Mouse (Mus musculus) layer of hippocampus, postnatal 36 days (tissue): ENCODE measurements at regions not wholly inside any gene's neighbourhood (a gene's known extent, or its start where the extent isn't known, plus 50 kb on each side); places are given as distances from the start of the nearest gene placed in this dataset.
A peak's percentile ranks its signal among the peaks of the same experiment; 100 is the strongest.

Experiments used
- DNase-seq, 2 experiments: peaks; one replicate each; pipeline ENCODE4 v3.0.0; 2022

DNA sequence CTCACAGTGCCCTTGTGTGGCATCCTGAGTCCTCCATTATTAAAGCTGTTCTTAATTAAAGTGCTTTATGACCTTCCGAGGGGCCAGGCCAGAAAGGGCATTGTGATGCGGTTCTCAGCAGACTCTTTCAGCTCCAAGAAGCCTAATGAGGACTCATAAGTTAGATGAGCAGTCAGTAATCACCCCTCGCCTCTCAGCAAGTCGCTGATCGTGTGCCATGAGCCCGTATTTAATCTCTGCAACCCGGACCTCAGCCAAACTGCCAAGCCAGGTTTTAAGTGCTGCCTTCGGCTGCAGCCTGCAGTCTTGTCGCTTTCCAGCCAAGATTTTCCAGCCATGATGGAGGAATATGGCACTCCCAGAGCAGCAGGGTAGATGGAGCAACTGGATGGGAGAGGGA is 56.1 kb upstream of the Rbfox1 start:
- no peak for DNase-seq

DNA sequence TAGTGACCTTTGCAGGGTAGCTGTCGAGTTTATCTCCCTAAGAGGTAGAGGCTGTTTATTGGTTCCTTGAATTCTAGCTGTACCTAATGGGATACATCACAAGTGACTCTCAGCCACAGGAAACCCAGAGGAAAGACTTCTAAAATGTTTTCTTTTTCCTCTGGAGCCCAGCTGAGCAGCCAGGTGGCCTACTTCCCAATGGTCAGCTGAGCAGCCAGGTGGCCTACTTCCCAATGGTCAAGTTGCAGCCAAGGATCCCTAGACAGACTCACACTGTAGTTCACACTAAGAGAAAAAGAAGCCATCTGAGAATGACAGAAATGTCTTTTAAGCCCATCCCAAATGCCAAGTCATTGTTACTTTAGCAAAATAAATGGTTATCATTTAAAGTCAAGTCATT is 61.8 kb upstream of the Rbfox1 start:
- DNase-seq = no peak

DNA sequence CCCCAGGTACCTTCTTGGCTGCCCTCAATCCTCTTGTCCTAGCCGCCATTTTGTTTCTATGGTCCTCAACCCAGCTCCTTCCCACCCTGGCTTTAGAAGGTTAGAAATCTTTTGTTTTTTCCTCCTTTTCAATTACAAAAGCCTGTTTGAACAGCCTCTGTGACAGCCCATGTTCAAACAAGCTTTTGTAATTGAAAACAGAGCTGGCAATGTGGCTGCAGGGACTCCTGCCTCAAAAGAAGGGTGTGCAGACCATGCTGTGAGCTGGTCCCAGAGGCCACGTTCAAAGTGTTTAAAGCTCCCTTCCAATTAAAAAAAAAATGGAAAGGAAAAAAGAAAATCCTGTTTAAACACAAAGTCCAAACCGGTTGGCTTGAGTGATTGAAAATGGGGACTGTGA is 68.0 kb upstream of the Rbfox1 start:
- DNase-seq = no peak

DNA sequence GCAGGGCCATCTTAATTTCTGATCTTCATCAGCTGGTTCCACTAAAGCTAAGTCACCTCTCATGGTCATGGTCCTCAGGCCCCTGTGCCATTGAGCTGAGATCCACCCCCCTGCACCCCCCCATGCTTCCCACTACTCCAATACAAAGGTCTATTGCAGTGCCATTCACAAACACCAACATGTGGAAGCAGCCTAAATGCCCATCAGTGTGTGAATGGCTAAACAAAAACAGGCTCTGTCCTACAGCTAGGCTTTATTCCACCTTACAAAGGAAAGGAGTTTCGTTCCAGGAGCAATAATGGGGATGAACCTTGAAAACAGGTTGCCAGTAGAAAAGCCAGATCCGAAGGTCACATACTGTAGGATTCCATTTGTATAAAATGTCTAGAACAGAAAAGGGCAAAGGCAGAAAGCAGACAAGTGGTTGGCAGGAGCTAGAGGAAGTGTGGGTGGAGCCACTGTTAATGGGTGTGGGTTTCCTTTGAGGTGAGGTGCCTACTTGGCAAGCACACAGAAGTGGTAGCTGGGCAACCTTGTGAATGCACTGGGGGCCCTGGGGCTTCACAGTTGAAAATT is 72.8 kb upstream of the Rbfox1 start:
- no peak for DNase-seq

DNA sequence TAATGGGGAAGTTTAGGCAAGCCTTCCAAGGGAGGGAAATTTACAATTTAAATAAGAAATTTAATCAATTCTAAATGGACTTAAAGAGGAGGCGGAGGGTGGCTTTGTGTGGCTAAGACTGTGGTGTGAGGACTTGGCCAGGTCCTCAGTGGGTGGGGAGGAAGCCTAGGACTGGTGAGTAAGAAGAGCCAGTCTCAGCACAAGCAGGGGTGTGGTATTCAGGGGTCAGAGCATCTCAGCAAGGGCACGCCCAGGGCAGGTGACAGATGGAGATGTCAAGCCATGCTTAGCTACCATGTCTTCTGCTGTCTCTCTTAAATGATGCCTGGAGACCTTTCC is 73.5 kb upstream of the Rbfox1 start:
- DNase-seq = no peak

DNA sequence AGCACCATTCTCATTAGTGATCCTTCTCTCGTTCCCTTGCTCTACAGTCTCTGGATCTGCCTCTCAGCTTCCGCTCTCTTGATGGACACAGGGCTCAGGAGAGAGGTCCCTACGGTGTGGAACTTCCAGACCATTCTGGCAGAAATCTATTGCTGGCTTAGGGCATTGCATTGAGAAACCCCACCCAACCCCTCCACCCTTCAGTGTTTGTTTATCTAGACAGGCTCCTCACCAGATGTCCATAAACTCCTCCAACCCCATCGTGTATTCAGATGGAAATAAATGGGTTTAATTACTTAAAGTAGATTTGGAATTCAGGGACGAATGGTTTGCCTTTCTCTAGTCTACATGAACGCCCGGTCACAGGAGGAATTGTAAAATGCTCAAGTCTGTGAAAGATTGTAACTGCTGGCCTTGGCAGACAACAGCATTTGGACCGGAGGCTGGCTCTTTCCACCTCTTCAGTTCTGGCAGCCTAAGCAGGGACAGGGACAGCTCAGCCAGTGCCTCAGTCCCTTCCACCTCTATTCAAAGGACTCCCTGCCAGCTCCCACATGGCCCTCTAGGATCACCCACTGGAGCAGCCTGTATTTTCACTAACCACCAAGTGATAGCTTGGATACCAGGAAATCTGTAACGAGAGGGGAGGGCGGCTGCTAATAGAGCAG is 74.0 kb upstream of the Rbfox1 start:
- peak; percentile 8 to 22 for DNase-seq

DNA sequence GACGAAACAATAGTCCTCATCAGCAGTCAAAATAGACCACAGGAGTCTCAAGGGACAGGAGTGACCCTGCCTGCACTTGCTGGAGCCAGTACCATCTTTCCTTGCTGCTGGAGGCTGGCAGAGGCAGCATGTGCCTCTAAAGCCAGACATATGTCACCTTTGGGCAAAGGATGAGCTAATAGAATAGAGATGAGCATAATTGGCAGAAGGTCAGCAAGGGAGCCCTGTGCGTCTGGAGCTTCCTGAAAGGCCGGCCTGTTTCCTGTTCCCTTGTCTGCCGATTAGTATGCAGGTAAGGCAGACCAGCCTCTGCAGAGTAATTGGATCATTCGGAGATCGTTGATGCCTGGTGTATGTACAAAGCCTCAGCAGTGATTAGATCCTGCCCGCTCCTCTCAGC is 87.0 kb upstream of the Rbfox1 start:
- DNase-seq = no peak

DNA sequence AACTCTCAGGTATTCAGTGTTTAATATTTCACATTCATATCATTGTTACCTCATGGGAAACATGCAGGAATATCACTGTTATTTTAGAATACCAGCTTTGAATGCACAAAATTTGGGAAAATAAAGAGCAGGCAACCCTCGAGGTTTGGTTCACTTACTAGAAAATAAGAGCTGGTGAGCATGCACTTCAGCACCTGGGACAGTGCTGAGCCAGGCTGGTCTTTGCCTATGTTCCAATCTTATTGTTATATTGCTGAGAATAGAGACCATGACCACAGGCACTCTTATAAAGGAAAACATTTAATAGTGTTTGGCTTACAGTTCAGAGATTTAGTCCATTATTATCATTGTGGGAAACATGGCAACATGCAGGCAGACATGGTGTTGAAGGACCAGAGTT is 92.9 kb upstream of the Rbfox1 start:
- DNase-seq = no peak

DNA sequence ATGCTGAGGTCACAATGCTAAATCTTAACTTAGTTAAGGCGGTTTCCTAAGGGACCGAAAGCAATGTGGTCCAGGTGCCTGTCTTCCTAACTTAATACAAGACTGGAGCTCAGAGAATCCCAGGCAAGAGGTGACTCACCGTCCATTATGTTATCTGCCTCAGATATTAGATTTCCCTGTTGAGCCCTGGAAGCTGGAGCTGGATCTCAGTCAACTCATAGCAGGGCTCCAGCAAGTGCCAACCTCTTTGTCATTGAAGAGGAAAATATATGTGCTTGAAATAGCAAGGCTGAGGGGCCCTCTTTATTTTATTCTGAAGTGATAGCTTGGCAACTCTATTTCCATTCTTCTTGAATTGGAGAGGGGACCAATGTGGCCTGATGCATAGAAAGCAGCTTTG is 95.0 kb upstream of the Rbfox1 start:
- DNase-seq = no peak

DNA sequence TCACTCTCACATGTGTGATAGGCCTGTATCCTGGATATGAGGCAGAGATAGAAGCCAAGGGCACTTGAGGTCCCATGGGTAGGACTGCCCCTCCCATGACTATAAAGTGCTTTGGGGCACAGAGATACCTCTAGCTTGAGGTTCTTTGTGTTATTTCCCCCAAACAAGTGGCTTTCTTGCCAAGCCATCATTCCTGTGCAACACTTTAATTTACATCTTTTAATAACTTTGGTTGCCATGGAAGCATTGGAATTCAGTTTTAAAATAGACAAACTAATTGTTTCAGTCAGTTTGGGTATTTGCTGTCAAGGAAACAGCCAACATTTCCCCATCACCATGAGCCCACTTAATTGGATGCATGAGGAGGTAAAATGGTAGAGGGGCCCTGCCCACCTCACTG is 97.9 kb upstream of the Rbfox1 start:
- peak in 1 of 2 experiments; percentile 6 for DNase-seq

DNA sequence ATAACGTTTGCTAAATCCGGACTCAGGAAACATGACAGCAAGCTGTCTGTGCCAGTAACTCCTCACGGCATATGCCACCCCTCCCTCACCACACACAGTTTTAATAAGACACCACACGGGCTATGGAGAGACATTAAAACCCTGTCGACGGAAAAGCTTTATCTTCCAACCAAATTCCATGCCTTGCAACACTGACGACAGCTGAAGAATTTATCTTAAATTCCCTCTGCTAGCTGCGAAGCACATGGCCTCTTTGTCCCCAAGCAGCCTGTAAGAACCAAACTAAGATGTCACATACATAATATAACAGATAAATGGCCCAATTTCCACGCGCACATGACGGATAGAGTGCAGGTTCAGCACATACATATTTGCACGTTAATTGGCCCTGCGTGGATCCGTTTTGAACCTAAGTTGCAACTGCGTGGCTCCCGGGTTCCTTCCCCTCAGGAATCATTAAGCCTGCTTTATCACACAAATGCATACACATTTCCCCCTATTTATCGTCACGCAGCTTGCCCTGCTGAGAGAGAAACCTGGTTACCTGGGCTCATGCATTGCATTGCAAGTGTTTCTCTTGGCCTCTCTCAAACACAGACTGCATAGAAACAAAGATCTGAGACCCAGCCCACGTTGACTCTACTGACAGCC is 118.3 kb upstream of the Rbfox1 start:
- DNase-seq = peak; percentile 66 to 70

DNA sequence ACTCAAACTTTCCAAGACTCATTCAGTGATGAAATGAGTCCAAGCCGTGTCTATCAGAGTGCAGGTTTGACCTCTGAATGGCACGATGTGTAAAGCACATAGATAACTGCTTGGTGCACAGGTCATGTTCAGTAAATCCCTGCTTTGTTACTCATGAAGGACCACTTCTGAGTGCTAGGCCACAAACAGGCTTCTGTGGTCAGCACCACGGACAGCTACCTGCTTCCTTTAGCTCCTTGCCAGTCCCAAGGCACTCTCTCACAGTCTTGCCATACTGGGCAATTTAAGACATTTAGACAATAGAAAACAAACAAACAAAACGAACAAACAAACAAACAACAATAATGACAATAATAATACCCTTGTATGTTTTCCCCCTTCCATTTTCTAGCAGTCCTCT is 120.0 kb upstream of the Rbfox1 start:
- no peak for DNase-seq

DNA sequence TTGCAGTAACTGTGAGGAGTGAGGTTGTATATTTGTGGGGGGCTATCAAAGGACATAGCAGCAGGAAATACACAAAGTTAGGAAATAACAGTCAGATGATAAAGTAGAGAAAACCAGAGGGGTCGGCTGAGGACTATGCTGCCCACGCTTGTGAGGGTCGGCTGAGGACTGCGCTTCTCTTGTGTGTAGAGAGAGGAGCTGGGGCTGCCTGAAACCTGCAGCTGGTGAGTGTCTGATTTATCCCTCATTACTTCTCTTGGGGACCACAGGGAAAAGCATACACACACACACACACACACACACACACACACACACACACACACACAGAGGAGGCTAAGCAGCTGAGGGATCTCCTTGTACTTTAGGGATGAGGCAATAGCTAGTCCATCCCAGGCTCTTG is 124.3 kb upstream of the Rbfox1 start:
- DNase-seq = no peak

DNA sequence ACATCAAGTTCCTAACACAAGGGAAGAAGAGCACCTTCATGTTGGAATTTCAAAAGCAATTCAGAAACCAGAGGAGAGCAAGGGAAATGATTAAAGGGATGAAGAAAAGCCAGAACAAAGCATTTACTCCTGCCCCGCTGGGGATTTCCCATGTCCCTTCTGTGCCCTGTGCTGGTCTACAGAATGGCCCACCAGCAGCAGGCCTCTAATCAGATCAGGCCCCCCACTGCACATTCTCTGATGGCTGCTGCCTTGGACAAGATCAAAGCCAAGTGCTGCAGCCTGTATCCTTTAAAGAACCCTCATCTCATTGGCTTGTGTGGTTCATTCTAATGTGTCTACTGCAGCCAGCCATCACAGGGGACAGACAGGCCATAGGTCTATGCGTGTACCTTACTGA is 126.1 kb upstream of the Rbfox1 start:
- DNase-seq = no peak

DNA sequence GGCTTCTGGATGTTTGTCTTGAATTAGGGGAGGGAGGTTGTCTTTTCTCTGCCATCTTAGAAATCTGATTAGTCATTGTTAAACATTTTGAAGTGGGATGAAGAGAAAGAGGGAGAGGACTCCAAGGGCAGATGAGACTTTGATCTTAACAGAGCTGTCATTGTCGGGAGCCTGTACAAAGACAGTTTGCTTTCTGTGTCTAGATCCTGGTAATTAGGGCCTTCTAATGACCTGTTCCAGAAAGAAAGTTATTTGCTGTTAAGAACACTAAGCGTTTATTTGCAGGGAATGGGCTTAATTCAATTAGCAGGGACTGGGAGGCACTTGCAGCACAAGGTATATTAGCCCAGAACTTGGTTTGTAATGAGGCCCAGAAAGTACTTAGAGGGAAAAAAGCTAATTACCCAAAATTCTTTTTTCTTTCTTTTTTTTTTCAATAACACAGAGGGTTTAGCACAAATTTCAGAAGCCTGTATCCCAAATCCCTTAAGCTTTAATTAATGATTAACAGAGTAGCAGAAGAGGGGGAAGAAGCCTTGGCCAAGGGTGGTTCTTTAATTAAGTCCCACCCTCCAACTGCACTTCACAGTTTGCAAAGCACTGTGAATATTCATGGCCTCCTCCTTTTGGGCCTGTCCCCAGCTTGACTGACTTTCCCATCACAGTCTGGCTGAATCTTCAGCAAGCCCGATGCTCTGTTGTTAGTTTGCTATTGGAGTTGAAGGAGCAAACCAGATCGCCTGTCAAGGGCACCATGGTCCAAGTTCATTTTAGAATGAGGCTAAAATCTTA is 142.2 kb upstream of the Rbfox1 start:
- DNase-seq = no peak

DNA sequence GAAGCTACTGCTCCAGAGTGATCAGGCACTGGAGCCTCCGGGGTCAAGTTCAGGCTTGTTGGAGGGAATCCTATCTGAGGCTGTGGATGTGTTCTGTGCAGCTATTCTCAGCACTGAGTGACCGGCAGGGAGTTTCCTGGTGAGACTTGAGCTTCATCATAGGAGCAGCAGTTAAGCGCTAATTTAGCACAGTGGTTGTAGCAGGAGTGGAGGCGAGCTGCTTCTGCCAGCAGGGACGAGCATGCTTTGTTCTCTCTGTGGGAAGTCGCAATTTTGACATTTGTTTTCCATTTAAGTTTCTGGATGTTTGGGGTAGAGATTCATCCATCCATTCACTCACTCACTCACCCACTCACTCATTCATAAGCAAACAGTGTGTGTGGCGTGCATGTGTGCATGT is 144.4 kb upstream of the Rbfox1 start:
- DNase-seq = peak; percentile 18 to 36

DNA sequence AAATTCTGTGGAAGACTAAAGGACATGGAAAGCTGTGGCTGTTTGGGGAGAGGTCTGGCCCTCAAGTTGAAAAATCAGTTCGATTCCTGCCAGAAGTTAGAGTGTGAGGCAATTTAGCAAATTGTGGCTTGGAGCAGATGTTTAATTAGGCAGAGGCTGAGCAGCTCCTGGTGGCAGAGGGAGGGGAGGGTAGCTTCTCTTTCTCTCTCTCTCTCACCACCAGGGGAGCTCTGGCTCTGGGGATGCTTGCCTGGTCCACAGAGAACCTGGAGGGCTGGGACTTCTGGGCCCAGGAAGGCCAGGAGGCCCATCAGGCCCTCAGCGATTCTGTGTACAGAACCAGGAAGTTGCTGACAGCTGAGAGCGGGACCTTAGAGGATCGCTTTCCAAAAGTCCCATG is 151.5 kb upstream of the Rbfox1 start:
- no peak for DNase-seq

DNA sequence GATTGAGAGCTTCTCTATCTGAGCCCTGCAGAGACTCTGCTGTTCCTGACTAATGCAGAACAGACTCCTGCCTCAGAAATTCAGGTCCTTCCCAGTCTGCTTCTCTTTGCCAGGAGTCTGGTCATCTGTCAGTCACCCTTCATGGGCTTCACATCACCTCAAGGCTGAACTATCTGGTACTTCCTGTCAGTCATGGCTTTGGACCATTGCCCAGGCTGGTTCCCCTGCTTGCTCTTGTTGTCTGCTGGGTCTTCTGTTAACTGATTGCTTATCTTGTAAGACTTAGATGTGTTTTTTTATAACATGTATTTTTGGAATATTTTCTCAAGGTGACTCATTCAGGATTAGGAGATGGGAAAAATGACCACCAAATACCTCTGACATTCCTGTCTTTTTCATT is 162.6 kb upstream of the Rbfox1 start:
- no peak for DNase-seq

DNA sequence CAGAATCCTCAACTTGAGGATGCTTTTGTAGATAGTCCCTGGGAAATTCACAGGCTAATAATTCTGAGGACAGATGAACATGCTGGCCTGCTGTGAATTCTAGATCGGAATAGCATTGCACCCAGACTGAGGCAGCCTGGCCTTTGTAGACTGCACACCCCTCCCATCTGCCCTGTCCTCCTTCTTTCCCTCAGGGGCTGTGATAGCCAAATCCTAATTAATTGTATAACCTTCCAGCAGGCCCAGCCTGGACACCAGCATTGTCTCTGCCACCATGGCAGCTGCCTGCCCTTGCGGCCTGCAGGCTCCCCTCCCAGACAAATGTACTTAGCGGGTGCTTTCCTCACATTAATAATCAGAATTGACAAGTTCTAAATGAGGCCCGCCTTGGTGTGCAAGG is 171.7 kb upstream of the Rbfox1 start:
- DNase-seq = no peak

DNA sequence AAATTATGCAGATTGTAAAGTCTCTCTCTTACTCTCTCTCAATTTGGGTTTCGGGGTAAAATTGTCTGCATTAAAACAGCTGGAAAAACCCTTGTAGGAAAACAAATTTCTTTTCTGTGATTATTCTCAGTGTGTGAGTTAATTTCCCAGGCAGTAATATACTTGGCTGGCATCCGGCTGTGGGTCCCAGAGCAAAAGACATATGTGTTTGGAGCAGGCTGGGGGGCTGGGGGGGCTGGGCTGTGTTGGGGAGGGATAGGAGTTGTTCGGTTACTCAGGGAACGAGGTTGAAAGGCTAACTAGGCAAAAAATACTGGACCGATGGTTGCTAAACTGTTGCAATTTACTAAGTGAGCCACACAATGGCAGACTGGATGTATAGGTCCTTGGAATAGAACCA is 175.3 kb upstream of the Rbfox1 start:
- no peak for DNase-seq

DNA sequence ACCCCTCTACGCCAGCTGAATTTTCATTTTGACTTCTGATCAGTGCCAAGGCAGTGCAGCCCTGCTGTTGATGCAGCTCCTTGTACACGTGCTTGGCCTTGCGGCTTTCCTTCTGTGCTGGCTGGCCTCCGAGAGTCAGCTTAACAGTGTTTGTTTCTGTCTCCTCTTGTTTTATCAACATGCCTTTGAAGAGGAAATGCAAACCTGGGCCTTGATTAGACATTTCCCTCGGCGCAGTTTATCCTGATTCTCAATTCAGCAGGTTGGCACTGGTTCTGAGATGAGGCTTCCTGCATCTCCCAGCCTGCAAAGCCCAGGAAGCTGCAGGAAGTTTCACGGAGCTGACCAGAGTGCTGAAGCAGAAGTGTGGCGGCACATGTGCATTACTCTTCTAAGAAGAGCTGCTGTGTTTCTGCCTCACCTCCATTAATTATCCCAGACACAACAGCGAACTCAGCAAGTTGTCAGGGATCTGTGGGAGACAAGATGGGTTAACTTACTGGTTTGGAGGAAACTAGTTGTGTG is 184.4 kb upstream of the Rbfox1 start:
- DNase-seq = no peak

DNA sequence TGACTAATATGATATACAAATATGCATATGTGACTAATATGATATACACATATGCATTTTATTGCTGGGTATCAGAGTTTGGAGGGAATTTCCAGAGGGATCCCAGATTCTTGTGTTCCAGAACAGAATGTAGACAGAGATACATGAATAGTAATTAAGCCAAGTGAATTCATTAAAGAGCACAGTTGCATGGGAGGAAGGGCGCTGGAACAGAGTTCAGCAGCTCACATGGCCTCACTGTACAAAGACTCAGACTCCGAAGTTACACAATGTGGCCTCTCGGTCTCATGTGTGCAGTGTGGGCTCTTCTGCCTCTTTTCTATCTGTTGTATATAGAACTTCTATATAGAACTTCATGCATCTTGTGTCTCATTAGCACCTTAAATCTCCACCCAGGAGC is 196.8 kb upstream of the Rbfox1 start:
- no peak for DNase-seq

DNA sequence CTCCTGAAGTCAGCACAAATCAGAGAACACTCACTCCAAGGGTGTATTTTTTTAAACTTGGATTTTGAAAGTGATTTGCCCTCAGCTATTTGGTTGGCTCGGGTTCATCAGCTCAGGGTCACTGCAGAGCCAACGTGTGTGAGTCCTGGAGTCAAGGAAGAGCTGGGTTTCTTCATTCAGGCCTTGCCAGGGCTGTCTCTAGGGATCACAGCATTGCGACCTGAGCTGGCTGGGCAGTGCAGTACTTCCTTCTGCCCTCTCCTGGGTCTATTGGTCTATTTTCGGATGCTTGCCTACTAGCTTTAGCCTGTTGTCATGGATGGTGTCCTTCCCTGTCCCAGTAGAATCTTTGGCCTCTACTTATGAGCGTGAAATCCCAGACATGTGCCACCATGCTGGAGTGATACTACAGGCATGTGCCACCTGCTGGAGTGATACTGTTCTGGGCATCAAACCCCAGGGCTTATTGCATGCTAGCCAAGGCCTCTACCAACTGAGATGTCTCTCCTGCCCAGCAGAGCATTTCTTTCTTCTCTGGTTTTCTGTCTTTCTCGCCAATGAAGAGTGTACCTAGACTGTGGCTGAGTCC is 211.7 kb upstream of the Rbfox1 start:
- no peak for DNase-seq
